Mouse (Mus musculus): ENCODE measurements around the gene Erbb2. TPM values are rescaled to one million over a fixed set of nuclear protein-coding genes. Genes with fewer than 3 reads are reported as not detected.

Erbb2 gene
- polyA plus RNA-seq, 1 experiment, result 2.0 TPM

DNA sequence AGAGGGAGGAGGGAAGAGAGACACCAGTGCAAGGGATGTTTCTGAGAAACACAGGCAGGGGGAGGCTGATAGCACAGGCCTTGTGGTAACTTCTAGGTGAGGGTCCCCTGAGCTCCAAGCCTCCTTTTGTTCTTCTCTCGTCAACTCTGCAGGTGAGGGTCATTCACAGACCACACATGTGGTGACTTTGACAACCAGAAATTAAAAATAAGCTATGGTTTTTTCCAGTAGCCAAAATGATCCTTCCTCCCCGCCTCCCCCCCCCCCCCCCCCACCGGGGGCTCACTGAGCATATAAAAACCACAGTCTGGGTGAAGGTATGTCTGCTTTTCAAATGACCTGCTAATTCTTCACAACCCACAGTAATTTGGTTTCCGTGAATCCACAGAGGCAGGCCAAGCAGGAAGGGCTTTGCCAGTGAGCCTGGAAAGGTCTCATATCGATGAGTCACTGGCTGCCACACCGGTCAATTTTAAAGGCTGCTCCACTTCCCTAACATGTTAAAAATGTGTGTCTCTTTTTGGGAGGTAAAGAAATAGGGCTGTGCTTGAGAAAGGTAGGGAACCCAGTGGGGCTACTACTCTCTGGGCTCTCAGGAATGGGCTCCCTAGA, 48.9 kb downstream of the Erbb2 start:
- no peak overlapping the region for H3K27ac ChIP-seq (ENCODE audit: insufficient read depth, low read length)
- TF ChIP-seq CTCF (IDR thresholded peaks at IDR 0.05; ENCODE audit: extremely low read depth, insufficient read depth, low read length), result no peak
- TF ChIP-seq POLR2A (IDR thresholded peaks at IDR 0.05; ENCODE audit: extremely low read depth, insufficient read depth, low read length), result no peak

GRCm38 (mm10) chr11:98462255-98462654, 50.0 kb downstream of the Erbb2 start:
- Histone ChIP-seq H3K4me1 (ENCODE audit: control insufficient read depth, insufficient read depth, low read length) (no peaks in the 10 kb centered on the region), H3K4me3 (ENCODE audit: insufficient read depth, low read length) (no peak overlapping the region), H3K27ac (ENCODE audit: insufficient read depth, low read length) (no peak overlapping the region)
- TF ChIP-seq POLR2A (IDR thresholded peaks at IDR 0.05; ENCODE audit: extremely low read depth, insufficient read depth, low read length) (no peak), CTCF (IDR thresholded peaks at IDR 0.05; ENCODE audit: extremely low read depth, insufficient read depth, low read length) (no peak)

More for the DNA sequence above, 48.9 kb downstream of the Erbb2 start:
- Histone ChIP-seq H3K4me3 (ENCODE audit: insufficient read depth, low read length) (no peak overlapping the region), H3K4me1 (ENCODE audit: control insufficient read depth, insufficient read depth, low read length) (no peaks in the 10 kb centered on the region)

- no peak for TF ChIP-seq CTCF (IDR thresholded peaks at IDR 0.05; ENCODE audit: extremely low read depth, insufficient read depth, low read length)
- no peak for TF ChIP-seq POLR2A (IDR thresholded peaks at IDR 0.05; ENCODE audit: extremely low read depth, insufficient read depth, low read length)
- H3K27ac ChIP-seq (ENCODE audit: insufficient read depth, low read length), result no peak overlapping the region
Observed at GRCm38 (mm10) chr11:98463911-98464310, 51.6 kb downstream of the Erbb2 start.

GRCm38 (mm10) chr11:98464516-98464915, 52.2 kb downstream of the Erbb2 start:
- no peaks in the 10 kb centered on the region for H3K4me1 ChIP-seq (ENCODE audit: control insufficient read depth, insufficient read depth, low read length)
- H3K27ac ChIP-seq (ENCODE audit: insufficient read depth, low read length), result no peak overlapping the region
- H3K4me3 ChIP-seq (ENCODE audit: insufficient read depth, low read length), result no peak overlapping the region
- TF ChIP-seq POLR2A (IDR thresholded peaks at IDR 0.05; ENCODE audit: extremely low read depth, insufficient read depth, low read length) (no peak), CTCF (IDR thresholded peaks at IDR 0.05; ENCODE audit: extremely low read depth, insufficient read depth, low read length) (no peak)

More at GRCm38 (mm10) chr11:98463911-98464310, 51.6 kb downstream of the Erbb2 start:
- Histone ChIP-seq H3K4me3 (ENCODE audit: insufficient read depth, low read length) (no peak overlapping the region), H3K4me1 (ENCODE audit: control insufficient read depth, insufficient read depth, low read length) (no peaks in the 10 kb centered on the region)

DNA sequence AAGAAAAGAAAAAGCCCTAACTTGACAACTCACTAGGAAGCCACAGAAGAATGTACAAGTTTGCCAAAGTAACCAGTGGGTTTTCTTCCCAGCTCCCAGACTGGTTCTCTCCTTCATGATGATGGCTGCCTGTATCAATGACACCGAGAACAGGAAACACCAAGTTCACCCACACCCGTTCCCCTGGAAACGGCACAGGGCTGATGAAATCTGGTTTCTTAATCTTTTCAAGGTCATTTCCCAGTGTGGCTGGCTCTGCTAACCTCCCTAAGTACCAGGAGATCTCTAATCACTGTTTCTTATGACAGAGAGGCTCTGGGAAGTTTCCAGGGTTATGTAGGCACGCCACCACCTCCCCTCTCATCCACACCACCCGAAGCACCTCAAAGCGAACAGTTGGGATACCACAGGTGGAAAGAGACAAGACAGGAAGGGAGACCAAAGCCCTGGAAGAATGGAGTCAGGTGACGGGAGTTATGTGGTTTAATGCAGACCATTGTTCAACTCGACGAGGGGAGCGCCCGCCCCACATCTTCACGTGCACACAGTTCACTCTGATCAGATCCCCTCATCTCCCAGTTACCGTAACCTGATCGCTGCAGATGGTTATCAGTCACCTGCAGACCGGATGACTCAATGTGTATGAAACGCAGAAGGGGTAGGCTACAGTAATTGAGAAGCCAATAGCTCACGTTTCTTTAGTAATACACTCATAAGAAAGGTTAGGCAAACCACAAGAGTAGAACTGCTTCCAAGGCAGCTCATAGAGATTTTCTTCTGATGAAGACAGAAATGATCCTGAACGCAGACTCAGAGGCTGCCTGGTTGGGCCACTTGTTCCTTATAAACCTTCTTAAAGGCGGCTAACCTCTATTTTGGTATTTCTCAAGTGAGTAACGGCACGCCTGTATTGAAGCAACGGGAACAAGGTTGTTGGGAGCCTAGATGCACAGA, 57.8 kb downstream of the Erbb2 start:
- H3K27ac ChIP-seq (ENCODE audit: insufficient read depth, low read length), result no peak overlapping the region
- TF ChIP-seq CTCF (IDR thresholded peaks at IDR 0.05; ENCODE audit: extremely low read depth, insufficient read depth, low read length), result no peak
- no peak for TF ChIP-seq POLR2A (IDR thresholded peaks at IDR 0.05; ENCODE audit: extremely low read depth, insufficient read depth, low read length)
- H3K4me1 ChIP-seq (ENCODE audit: control insufficient read depth, insufficient read depth, low read length), result no peaks in the 10 kb centered on the region; the same call in 1 of the 2 replicates
- H3K4me3 ChIP-seq (ENCODE audit: insufficient read depth, low read length), result no peak overlapping the region

GRCm38 (mm10) chr11:98470795-98471194, 58.5 kb downstream of the Erbb2 start:
- Histone ChIP-seq H3K4me1 (ENCODE audit: control insufficient read depth, insufficient read depth, low read length) (no peaks in the 10 kb centered on the region; the same call in 1 of the 2 replicates), H3K27ac (ENCODE audit: insufficient read depth, low read length) (no peak overlapping the region), H3K4me3 (ENCODE audit: insufficient read depth, low read length) (no peak overlapping the region)
- TF ChIP-seq CTCF (IDR thresholded peaks at IDR 0.05; ENCODE audit: extremely low read depth, insufficient read depth, low read length), result no peak
- TF ChIP-seq POLR2A (IDR thresholded peaks at IDR 0.05; ENCODE audit: extremely low read depth, insufficient read depth, low read length), result no peak

DNA sequence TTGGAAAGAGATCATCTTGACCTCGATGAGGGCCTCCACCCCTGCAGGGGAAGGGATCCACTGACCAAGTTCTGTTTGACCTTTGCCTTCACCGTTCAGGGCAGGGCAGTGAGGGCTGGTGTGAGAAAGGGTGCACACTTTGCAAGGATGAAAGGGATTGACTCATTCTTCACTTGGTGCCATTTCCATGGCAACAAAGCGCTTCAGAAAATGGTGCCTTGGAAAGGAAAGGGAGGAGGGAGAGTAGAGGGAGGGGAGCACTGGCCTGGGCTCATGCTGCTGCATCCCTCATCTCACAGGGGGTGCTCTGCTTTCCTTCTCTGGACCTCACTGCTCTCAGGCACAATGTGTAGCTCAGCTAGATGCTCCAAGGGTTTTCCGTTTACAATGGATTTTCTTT, 60.4 kb downstream of the Erbb2 start:
- TF ChIP-seq POLR2A (IDR thresholded peaks at IDR 0.05; ENCODE audit: extremely low read depth, insufficient read depth, low read length), result no peak
- no peak for TF ChIP-seq CTCF (IDR thresholded peaks at IDR 0.05; ENCODE audit: extremely low read depth, insufficient read depth, low read length)
- H3K4me1 ChIP-seq (ENCODE audit: control insufficient read depth, insufficient read depth, low read length), result no peaks in the 10 kb centered on the region; the same call in 1 of the 2 replicates
- H3K4me3 ChIP-seq (ENCODE audit: insufficient read depth, low read length), result no peak overlapping the region
- no peak overlapping the region for H3K27ac ChIP-seq (ENCODE audit: insufficient read depth, low read length)

DNA sequence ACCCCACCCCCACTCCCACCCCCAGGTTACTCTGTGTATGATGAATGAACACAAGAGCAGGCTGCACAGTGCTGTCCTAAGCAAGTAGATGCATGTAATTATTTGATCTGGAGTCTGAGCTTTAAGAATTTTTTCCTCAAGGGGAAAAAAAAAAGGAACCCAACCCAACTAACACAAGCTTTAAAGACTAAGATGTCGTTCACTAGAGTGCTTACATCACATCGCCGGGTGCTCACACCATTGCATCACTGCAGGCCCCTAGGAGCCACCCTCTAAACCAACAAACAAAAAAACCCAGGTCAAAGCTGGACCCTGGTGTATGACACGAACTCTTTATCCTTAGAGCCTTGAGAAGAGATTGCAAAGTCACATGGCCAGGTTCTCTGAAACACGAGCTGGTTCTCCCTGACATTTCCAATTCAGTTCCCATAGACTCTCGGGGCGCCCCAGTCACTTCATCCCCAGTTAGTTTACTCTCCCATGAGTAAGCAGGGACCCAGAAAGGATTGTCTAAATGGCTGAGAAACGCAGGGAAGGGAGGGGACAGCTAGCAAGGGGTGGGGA, 61.7 kb downstream of the Erbb2 start:
- Histone ChIP-seq H3K4me1 (ENCODE audit: control insufficient read depth, insufficient read depth, low read length) (no peaks in the 10 kb centered on the region; the same call in 1 of the 2 replicates), H3K27ac (ENCODE audit: insufficient read depth, low read length) (no peak overlapping the region), H3K4me3 (ENCODE audit: insufficient read depth, low read length) (no peak overlapping the region)
- TF ChIP-seq CTCF (IDR thresholded peaks at IDR 0.05; ENCODE audit: extremely low read depth, insufficient read depth, low read length) (no peak), POLR2A (IDR thresholded peaks at IDR 0.05; ENCODE audit: extremely low read depth, insufficient read depth, low read length) (no peak)

- Histone ChIP-seq H3K27ac (ENCODE audit: insufficient read depth, low read length) (no peak overlapping the region), H3K4me1 (ENCODE audit: control insufficient read depth, insufficient read depth, low read length) (no peaks in the 10 kb centered on the region; the same call in 1 of the 2 replicates), H3K4me3 (ENCODE audit: insufficient read depth, low read length) (no peak overlapping the region)
- TF ChIP-seq POLR2A (IDR thresholded peaks at IDR 0.05; ENCODE audit: extremely low read depth, insufficient read depth, low read length) (no peak), CTCF (IDR thresholded peaks at IDR 0.05; ENCODE audit: extremely low read depth, insufficient read depth, low read length) (no peak)
Observed at GRCm38 (mm10) chr11:98474967-98475366, 62.7 kb downstream of the Erbb2 start.
